Comparison of ENCODE assay signal across 8 mouse cellular contexts in the genomic region with DNA sequence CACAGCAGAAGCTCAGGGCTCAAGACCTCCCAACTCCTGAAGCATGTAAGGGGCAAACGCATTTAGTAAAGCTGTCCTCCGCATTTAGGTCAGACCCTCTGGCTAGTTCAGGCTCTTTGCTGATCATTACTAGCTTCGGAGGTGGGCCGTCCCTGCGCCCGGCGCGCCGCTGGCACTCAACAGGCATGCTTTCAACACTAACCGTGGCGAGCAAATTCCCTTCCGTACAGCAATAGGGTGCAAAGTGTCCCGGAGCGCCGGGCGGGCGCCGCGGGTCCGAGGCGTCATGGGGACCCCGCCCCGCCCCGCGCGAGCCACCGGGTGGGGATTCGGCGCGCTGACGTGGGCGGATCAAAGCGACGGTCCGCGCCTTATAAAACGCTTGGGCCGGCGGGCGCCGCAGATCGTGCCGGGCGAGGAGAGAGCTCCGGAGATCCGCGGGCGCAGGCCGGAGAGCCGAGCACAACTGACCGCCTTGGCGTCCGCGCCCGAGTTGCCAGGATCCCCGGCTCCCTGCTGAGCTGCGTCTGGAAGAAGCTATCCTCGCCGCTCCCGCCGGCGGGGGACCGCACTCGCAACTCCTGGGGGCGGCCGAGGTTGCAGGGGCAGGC. TPM values are rescaled to one million over a fixed set of nuclear protein-coding genes. Genes with fewer than 3 reads are reported as not detected.
DNase-seq lines count a peak whose midpoint lies in the region; ATAC-seq and TF ChIP-seq lines count a peak whose summit lies in the region.

A gene (plus strand): TSS at position 402 of the 611 bp plus-strand sequence.

- no peak for TF ChIP-seq CTCF in layer of hippocampus, adult 2 months (conservative IDR thresholded peaks at IDR 0.05)

- ATAC-seq in kidney, embryonic 15.5 days (replicated peaks; ENCODE audit: low FRiP score), result no peak

- peak within 1 kb of the TSS; percentile 96 for H3K4me2 ChIP-seq in kidney, embryonic 15.5 days

- no peaks in the 10 kb centered on the region for H3K36me3 ChIP-seq in kidney, embryonic 15.5 days

- no peak for DNase-seq in layer of hippocampus, adult 2 months (ENCODE audit: low spot score in 2 of 2)
- DNase-seq in layer of hippocampus, adult 8-10 months (ENCODE audit: low spot score in 2 of 2), result no peak
- peak; percentile 15 for DNase-seq in brain, adult 2 months (ENCODE audit: low read depth, low spot score)
- DNase-seq in gastrocnemius, postnatal 36 days, result peak; percentile 60 to 66
- peak; percentile 66 to 75 for DNase-seq in lung, postnatal 4 days
- peak; percentile 48 for DNase-seq in urinary bladder, postnatal 14 days (ENCODE audit: low spot score)
- no peak for DNase-seq in left cerebral cortex, postnatal 36 days (ENCODE audit: low spot score in 2 of 2)

- intact Hi-C loops in gastrocnemius, postnatal 36 days (cut with DNase I), result loop anchor here (1.0 to 5.0 kb wide), 2 partner anchors 19 to 93 kb away; no protein-coding TSS in a partner anchor
- intact Hi-C loops in left cerebral cortex, postnatal 36 days (cut with DNase I), result loop anchor here (5.0 kb wide), 1 partner anchor 353 kb away; no protein-coding TSS in a partner anchor

- peak within 1 kb of the TSS; percentile 59 for H3K9ac ChIP-seq in kidney, embryonic 15.5 days

- no peak within 1 kb of the TSS for H3K27ac ChIP-seq in layer of hippocampus, adult 2 months
- H3K27ac ChIP-seq in kidney, embryonic 15.5 days, result no peak within 1 kb of the TSS; the same call in 1 of the 2 replicates

- H3K4me3 ChIP-seq in layer of hippocampus, adult 2 months, result peak within 1 kb of the TSS; percentile 67
- H3K4me3 ChIP-seq in kidney, embryonic 15.5 days (replicated peaks), result peak within 1 kb of the TSS; percentile 63

- H3K4me1 ChIP-seq in kidney, embryonic 15.5 days, result peaks cover 75% of the 10 kb centered on the region

- peaks cover 95% of the 10 kb centered on the region for H3K27me3 ChIP-seq in kidney, embryonic 15.5 days

- H3K9me3 ChIP-seq in kidney, embryonic 15.5 days (replicated peaks), result no peaks in the 10 kb centered on the region

- under 1% methylated on average over 59 of the region's 66 CpGs for WGBS in kidney, embryonic 15.5 days

RNA-seq across cellular contexts. Expression of the gene that starts here (rescaled TPM):
- 1 to 10 TPM; 2.0 to 2.5 TPM for total RNA-seq in layer of hippocampus, adult 2 months (2021)
- total RNA-seq in layer of hippocampus, adult 8-10 months (2022), result 1 to 10 TPM; 1.4 to 4.4 (median 1.9) TPM
- total RNA-seq in gastrocnemius, postnatal 36 days (2021), result 1 to 10 TPM; 5.4 to 8.2 TPM
- 35.5 and 36.9 TPM in 2 replicates for polyA plus RNA-seq in kidney, embryonic 15.5 days (2015; fragmentation: Nextera tagmentation; extraction: Ambion mirVana)
- total RNA-seq in left cerebral cortex, postnatal 36 days (2021), result under 1 TPM; 0.39 to 0.63 TPM

Comparison
In these comparisons a context has a peak if more than half of its experiments do, and no peak if none do; other contexts are left out.
1. DNase-seq: peak in brain, adult 2 months (single experiment), gastrocnemius, postnatal 36 days (2 of 2), lung, postnatal 4 days (2 of 2) and urinary bladder, postnatal 14 days (single experiment); none in layer of hippocampus, adult 2 months (0 of 2), layer of hippocampus, adult 8-10 months (0 of 2) and left cerebral cortex, postnatal 36 days (0 of 2).